Mouse (Mus musculus) heart, postnatal 14 days (tissue): ENCODE results near the gene Crygc. TPM values are rescaled to one million over a fixed set of nuclear protein-coding genes. Genes with fewer than 3 reads are reported as not detected.
"Not testable (repeated sequence)": the region's sequence is repeated elsewhere in the genome, so short reads cannot be mapped to it uniquely, and the experiment has no call there.

Experiments used
- DNase-seq, 2 experiments: peaks; one replicate each; pipeline ENCODE4 v3.0.0; 2021 to 2022
- intact Hi-C: fragments of 180-260 bp; cut with DNase I; formaldehyde crosslinking; loops from one replicate; pipeline ENCODE4 v1.15.1; 2025
- total RNA-seq, 2 experiments: library from RNA; stranded (reverse); gene quantifications; 2 replicates each; pipeline ENCODE4 v1.2.3; 2021

Gene Crygc
- total RNA-seq, 2 experiments from 2014 or later, result not detected

- intact Hi-C loops, result no loop called here
- no peak for DNase-seq
Measured at GRCm38 (mm10) chr1:65064201-65064600, 9.3 kb downstream of the Crygc start.

DNA sequence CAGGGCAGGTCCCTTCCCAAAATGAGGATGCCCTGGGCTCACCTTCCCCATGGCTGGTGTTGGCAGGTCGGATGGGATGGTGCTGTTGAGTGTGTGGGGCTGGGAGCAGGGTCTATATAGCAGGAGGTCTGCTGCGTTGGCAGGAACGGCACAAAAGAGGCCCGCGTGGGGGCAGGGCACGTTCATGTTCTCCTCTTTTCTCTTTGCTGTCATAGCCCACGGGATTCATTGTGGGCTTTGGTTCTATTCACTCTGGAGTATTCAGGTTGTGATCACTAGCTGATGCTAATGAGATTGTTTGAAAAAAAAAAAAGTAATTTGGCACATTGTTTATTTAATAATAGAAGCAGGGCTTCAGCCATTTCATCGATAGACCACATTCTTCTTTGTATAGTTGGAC, 10.1 kb downstream of the Crygc start, which contains the start of gene Crygd:
TSS of gene Crygd (minus strand) at position 101 of the 400 bp plus-strand sequence.
- intact Hi-C loops, result no loop called here
- DNase-seq, result no peak

GRCm38 (mm10) chr1:65052140-65052539, 21.3 kb downstream of the Crygc start:
- no peak for DNase-seq
- intact Hi-C loops, result no loop called here

DNA sequence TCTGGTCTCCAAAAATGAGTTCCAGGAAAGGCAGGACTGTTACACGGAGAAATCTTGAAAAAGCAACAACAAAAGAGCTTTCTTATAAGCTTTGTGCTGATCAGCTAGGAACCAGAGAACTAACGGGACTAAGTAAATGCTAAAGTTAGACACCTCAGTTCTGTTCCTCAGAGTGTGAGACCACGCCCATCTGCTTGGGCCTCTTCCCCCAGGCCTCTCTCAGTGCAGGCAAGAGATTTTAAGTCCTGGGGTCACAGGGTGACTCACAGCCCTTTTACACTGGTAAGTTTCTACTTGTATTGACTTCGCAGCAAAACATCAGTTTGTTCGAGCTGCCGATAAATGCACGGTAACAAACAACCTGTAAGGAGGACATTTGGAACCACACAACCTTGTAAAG, 21.8 kb downstream of the Crygc start:
- intact Hi-C loops, result no loop called here
- no peak for DNase-seq

DNA sequence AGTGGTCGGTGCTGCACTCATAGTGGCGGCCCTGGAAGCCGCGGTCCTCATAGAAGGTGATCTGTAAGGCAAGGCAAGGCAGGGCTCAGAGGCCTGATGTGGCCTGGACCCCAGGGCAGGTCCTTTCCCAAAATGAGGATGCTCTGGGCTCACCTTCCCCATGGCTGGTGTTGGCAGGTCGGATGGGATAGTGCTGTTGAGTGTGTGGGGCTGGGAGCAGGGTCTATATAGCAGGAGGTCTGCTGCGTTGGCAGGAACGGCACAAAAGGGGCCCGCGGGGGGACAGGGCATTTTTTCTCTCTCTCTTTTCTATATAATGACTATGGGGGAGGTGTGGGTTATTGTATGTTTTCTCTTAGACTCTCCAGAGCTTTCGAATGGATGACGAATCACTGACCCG, 22.5 kb downstream of the Crygc start, which contains the start of gene Cryge:
TSS of gene Cryge (minus strand) at position 198 of the 400 bp plus-strand sequence.
- DNase-seq, intact Hi-C loops: not testable (repeated sequence)

DNA sequence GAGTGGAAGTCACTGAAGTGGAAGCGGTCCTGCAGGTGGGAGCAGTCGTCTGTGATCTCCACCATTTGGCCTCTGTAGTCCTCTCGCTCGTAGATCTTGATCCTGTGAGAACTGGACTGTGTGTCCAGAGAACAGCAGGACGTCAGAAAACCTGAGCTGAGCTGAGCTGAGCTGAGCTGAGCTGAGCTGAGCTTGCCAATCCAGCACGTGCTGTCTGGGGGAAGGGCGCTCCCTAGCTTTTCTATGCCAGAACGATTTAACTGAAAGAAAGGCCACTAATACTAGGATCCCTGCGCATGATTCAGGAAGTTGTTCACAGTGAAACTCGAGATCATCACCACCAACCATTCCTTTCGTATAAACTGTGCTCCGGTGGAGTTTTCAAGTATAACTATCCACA, 24.7 kb downstream of the Crygc start:
- DNase-seq, result peak in 1 of 2 experiments; percentile 11
- intact Hi-C loops, result loop anchor here (5.0 kb wide), 1 partner anchor 129 kb away; no protein-coding TSS in a partner anchor

DNA sequence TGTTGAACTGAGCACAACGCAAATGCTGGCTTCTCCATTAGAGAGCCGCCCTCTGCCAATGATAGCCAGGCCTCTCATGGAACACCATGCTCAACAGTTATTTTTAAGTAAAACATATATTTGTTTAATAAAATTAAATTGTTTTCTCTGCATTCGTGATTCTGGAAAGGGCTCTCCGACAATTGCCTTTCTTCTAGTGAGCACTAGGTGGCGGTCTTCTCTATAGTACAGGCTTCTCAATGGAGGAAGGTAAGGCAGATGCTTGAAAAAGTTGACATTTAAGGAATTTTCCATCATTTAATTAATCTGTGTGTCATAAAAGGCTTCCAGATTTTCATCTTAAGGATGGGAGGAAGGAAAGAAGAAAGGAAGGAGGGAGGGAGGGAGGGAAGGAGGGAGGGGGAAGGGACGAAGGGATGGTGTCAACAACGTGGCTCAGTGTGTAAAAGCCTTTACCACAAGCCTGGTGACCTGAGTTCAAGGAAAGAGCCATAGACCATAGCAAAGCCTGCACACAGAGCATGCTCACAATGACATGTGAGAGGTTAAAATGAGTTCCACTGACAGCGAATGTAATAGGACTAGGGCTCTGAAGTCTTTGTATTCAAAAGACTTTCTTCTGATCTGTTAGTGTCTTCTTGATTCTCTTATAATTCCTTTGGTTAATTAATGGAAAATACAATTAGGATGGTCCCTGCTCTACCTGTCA, 26.9 kb downstream of the Crygc start:
- intact Hi-C loops, result loop anchor here (5.0 kb wide), 1 partner anchor 131 kb away; no protein-coding TSS in a partner anchor
- peak; percentile 4 to 41 for DNase-seq

- intact Hi-C loops, result no loop called here
- DNase-seq, result no peak
Measured at GRCm38 (mm10) chr1:65043433-65043832, 30.1 kb downstream of the Crygc start.

- DNase-seq, result no peak
- intact Hi-C loops, result no loop called here
Measured at GRCm38 (mm10) chr1:65041837-65042236, 31.7 kb downstream of the Crygc start.

DNA sequence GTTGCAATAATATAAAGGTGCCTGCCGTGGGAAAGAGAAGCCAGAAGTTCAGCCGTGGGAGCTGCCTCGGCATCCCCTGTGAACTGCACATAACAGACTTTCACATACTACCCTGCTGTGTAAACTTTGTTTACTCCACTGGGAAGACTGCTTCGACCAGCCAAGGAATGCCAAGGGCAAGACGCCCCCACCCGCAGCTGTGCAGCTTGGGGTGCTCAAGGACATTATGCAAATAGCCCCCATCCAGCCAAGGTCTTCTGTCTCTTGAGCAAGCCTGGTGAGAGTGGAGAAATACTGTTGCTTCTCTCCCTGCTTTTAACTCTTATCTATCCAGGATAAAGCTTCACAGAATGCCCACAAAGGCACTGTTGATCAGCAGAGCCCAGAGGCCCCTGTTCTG, 32.7 kb downstream of the Crygc start:
- intact Hi-C loops, result no loop called here
- no peak for DNase-seq

DNA sequence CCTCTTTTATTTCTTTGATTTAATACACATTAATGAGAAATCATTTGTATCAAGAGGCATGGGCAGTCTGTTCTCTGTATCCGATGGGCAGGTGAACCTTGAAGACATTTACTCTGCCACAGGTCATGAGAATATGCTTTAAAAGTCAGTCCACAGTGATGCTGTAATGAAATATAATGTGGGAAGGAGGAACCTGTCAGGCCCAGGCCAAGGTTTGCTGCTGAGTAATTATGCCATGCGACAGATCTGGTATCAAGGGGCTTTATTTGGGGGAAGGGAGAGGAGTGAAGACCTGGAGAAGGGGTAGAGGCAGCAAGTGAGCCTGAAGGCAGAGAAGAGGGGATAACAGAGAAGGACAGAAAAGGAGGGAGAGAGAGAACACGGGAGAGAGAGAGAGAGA, 33.8 kb downstream of the Crygc start:
- intact Hi-C loops, result no loop called here
- no peak for DNase-seq

- no peak for DNase-seq
- intact Hi-C loops, result no loop called here
Measured at GRCm38 (mm10) chr1:65037542-65037941, 35.9 kb downstream of the Crygc start.

- intact Hi-C loops, result no loop called here
- no peak for DNase-seq
Measured at GRCm38 (mm10) chr1:65035513-65035912, 38.0 kb downstream of the Crygc start.

GRCm38 (mm10) chr1:65032641-65033040, 40.8 kb downstream of the Crygc start, which contains the start of gene Akr1cl:
Gene Akr1cl (minus strand): TSS chr1:65032759.
- intact Hi-C loops, result no loop called here
- DNase-seq, result no peak

GRCm38 (mm10) chr1:65028206-65028605, 45.3 kb downstream of the Crygc start:
- no peak for DNase-seq
- intact Hi-C loops, result no loop called here

Other genes with a start within 250 kb of the Crygc start
- 10 to 100 TPM in 1 of 2 experiments, 1 to 10 TPM in 1; 6.8 to 10.8 TPM for gene Plekhm3, start 116.9 kb downstream of the Crygc start, total RNA-seq
- gene Akr1cl, start 40.9 kb downstream of the Crygc start, total RNA-seq, result under 1 TPM in 1 of 2 experiments, not detected in 1; 0.29 TPM
- not detected for gene Cryge, start 22.5 kb downstream of the Crygc start, total RNA-seq
- not detected for gene Crygd, start 10.2 kb downstream of the Crygc start, total RNA-seq
- gene Crygb, start 8.6 kb upstream of the Crygc start, total RNA-seq, result not detected
- gene Cryga, start 29.7 kb upstream of the Crygc start, total RNA-seq, result not detected
- not detected for gene Gm28845, start 45.9 kb upstream of the Crygc start, total RNA-seq
- not detected for gene D630023F18Rik, start 49.5 kb upstream of the Crygc start, total RNA-seq
- gene Idh1, start 112.8 kb upstream of the Crygc start, total RNA-seq, result 10 to 100 TPM; 54.2 to 76.5 TPM
- gene Pikfyve, start 113.0 kb upstream of the Crygc start, total RNA-seq, result 10 to 100 TPM; 12.7 to 13.5 TPM
- gene Pth2r, start 208.4 kb upstream of the Crygc start, total RNA-seq, result not detected